Mouse (Mus musculus) layer of hippocampus, postnatal 10 days (tissue): Measurements from ENCODE around the gene Tspan31. TPM values are rescaled to one million over a fixed set of nuclear protein-coding genes. Genes with fewer than 3 reads are reported as not detected.
"Not testable (repeated sequence)": the region's sequence is repeated elsewhere in the genome, so short reads cannot be mapped to it uniquely, and the experiment has no call there.

Experiments used
- DNase-seq, 2 experiments: peaks; one replicate each; pipeline ENCODE4 v3.0.0; 2021; ENCODE audit warnings: low spot score in 2 of 2
- total RNA-seq, 2 experiments: library from RNA; stranded (reverse); gene quantifications; 2 replicates each; pipeline ENCODE4 v1.2.3; 2021

Gene Tspan31
- total RNA-seq, 2 experiments from 2014 or later, result 59.9 to 63.4 TPM

GRCm38 (mm10) chr10:127066519-127067018 is 3.5 kb downstream of the Tspan31 start:
- no peak for DNase-seq

- DNase-seq, result no peak
Observed at GRCm38 (mm10) chr10:127065981-127066380, 4.1 kb downstream of the Tspan31 start.

GRCm38 (mm10) chr10:127063913-127064870 is 5.9 kb downstream of the Tspan31 start:
- peak in 1 of 2 experiments; percentile 42 for DNase-seq

GRCm38 (mm10) chr10:127063239-127063872 is 6.7 kb downstream of the Tspan31 start, which contains the start of gene Cdk4:
Gene Cdk4, plus strand, starts transcription at chr10:127063534.
- DNase-seq, result peak; percentile 98 to 99

GRCm38 (mm10) chr10:127062503-127062902 is 7.6 kb downstream of the Tspan31 start:
- DNase-seq, result no peak

- DNase-seq, result not testable (repeated sequence)
Observed at GRCm38 (mm10) chr10:127062101-127062500, 8.0 kb downstream of the Tspan31 start.

GRCm38 (mm10) chr10:127061513-127061912 is 8.6 kb downstream of the Tspan31 start:
- no peak for DNase-seq

GRCm38 (mm10) chr10:127061085-127061484 is 9.0 kb downstream of the Tspan31 start:
- no peak for DNase-seq

GRCm38 (mm10) chr10:127059968-127060916 is 9.8 kb downstream of the Tspan31 start, which contains the start of gene March9:
Gene March9, minus strand, starts transcription at chr10:127060184.
- peak; percentile 71 to 80 for DNase-seq

- peak in 1 of 2 experiments; percentile 50 for DNase-seq
Observed at GRCm38 (mm10) chr10:127059174-127059967, 10.7 kb downstream of the Tspan31 start.

- DNase-seq, result no peak
Observed at GRCm38 (mm10) chr10:127058708-127059107, 11.4 kb downstream of the Tspan31 start.

GRCm38 (mm10) chr10:127058161-127058560 is 11.9 kb downstream of the Tspan31 start:
- peak; percentile 84 to 89 for DNase-seq

GRCm38 (mm10) chr10:127056490-127056889 is 13.6 kb downstream of the Tspan31 start:
- no peak for DNase-seq

- DNase-seq, result no peak
Observed at GRCm38 (mm10) chr10:127055406-127055805, 14.7 kb downstream of the Tspan31 start.

GRCm38 (mm10) chr10:127054646-127055045 is 15.4 kb downstream of the Tspan31 start:
- no peak for DNase-seq

GRCm38 (mm10) chr10:127050119-127050474 is 20.0 kb downstream of the Tspan31 start:
- no peak for DNase-seq

GRCm38 (mm10) chr10:127049395-127050118 is 20.5 kb downstream of the Tspan31 start:
- DNase-seq, result no peak

GRCm38 (mm10) chr10:127048608-127049394 is 21.3 kb downstream of the Tspan31 start:
- DNase-seq, result no peak
